Mouse (Mus musculus) gastrocnemius, postnatal 25 days (tissue): ENCODE data around the gene Med12. TPM values are rescaled to one million over a fixed set of nuclear protein-coding genes. Genes with fewer than 3 reads are reported as not detected.

Source experiments
- DNase-seq: peaks from one replicate; pipeline ENCODE4 v3.0.0; 2022
- long read RNA-seq, 2 experiments: library from polyadenylated mRNA; stranded (forward); transcript quantifications; one replicate each; pipeline ENCODE4 v2.0.0; 2021
- total RNA-seq, 2 experiments: library from RNA; stranded (reverse); gene quantifications; 1 replicate in 1 of 2; 2 replicates in 1 of 2; pipeline ENCODE4 v1.2.3; 2021

The Med12 gene
- total RNA-seq = 10 to 100 TPM; 15.4 to 15.6 TPM
- long read RNA-seq, experiment 1, full-length matches to known transcripts = 1 of 11 reads
- long read RNA-seq, experiment 1, partial matches to known transcripts = 6 of 11 reads
- long read RNA-seq, experiment 1, other reads (novel, unspliced or antisense) = 4 of 11 reads
- long read RNA-seq, experiment 2, full-length matches to known transcripts = 3 of 17 reads
- long read RNA-seq, experiment 2, partial matches to known transcripts = 9 of 17 reads
- long read RNA-seq, experiment 2, other reads (novel, unspliced or antisense) = 5 of 17 reads

DNA sequence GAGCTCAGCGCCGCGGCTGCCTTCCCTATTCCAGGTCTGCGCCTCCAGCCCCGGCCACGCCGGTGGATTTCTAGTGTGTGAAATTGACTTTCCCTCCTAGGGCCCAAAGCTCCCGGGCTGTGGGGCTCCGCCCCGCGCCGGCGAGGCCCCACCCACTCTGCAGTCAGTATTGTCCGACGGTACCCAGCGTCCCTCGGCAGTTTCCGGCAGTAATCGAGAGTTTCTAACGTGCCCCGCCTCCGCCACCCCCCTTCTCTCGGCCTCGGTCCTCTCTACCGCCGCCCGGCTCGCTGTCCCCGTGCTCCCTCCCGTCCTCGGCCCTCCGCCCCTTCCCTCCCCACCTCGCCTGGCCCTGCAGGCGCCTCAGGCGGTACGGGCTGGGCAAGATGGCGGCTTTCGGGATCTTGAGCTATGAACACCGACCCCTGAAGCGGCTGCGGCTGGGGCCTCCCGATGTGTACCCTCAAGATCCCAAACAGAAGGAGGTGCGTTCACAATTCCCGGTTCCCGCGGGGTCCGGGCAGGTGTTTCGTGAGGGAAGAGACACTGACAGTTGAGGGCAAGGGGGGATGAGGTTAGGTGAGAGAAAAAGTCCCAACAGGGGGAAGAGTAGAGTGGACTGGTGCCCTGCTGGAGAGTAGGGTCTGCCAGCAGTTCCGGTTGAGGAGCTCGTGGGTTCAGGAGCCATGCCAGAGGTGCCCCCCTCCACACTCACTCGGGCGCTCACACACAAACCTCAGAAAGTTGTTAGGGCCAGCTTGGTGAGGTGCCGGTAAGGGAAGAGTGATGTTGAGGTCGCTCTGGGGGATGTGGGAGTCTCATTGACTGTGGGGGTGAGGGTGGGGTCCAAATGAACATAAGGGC lies at the start of gene Med12:
TSS of gene Med12 (plus strand) at position 156 of the 864 bp plus-strand sequence.
- peak; percentile 94 for DNase-seq

GRCm38 (mm10) chrX:101245011-101245410 lies 28.8 kb upstream of the Med12 start:
- DNase-seq = no peak

GRCm38 (mm10) chrX:101253952-101254729 lies 19.7 kb upstream of the Med12 start, which contains the start of gene Foxo4:
Foxo4 (plus strand) TSS chrX:101254528.
- DNase-seq = peak; percentile 88

GRCm38 (mm10) chrX:101254740-101255139 lies 19.1 kb upstream of the Med12 start:
- no peak for DNase-seq

DNA sequence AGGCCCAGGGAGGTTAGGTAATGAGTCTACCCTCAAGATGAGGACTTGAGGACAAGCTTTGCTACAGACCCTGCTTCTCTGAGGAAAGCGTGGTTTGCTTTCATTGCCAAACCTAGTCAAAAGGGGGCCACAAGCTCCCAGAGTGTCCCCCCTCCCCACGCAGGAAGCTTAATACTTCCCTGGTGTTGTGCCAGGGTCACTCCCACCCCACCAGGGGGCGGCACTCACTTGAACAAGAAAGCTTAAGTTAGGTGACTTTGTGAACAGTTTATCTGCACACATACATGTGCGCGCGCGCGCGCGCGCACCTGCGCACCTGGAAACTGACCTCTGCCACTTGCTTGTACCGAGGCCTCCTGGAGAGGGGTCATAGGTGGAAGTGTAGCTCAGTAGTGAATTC lies 17.2 kb upstream of the Med12 start:
- no peak for DNase-seq

GRCm38 (mm10) chrX:101260441-101261325 lies 13.1 kb upstream of the Med12 start:
- no peak for DNase-seq

GRCm38 (mm10) chrX:101263892-101264291 lies 9.9 kb upstream of the Med12 start, which contains the start of gene Gm614:
Gm614 (minus strand) TSS chrX:101263992.
- DNase-seq = no peak

DNA sequence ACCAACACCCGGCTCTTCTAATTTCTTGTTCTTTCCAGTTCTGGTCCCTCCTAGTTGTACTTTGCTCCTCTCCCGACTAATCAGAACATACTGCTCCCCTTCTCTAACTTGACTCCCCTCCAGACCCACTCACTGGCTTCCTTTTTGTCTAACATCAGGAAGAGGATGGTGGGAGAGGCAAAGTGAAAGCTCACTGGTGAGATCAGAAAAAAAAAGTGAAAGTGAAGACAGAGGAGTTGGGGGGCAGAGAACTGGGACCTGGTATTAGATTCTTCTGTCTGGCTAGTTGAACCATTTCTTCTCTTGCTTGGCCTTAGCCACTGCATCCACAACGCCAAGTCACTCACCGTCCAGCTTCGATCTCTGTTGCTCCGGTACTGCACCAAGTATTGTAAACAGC lies 7.2 kb upstream of the Med12 start:
- DNase-seq = no peak

- no peak for DNase-seq
Measured at GRCm38 (mm10) chrX:101268025-101268754, 5.6 kb upstream of the Med12 start, which contains the start of gene Il2rg. Il2rg (minus strand) TSS chrX:101268255.

DNA sequence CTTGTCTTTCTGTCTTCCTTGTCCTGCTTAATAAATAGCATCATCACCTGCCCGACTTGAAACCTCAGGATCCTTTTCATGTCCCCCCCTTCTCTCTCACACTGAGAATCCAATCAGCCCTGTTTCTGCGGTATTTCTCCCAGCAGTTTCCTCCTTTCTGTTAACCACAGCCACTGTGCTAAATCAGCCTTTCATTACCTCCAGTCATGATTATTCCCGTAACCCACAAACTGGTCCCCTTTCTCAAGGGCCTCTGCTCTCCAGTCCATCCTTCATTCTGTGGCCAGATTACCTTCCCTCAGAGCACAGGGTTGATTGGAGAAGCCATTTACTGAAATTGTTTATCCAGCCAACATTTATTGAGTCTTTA lies 5.1 kb upstream of the Med12 start, which contains the start of gene Gm20489:
TSS of gene Gm20489 (minus strand) at position 269 of the 370 bp plus-strand sequence.
- no peak for DNase-seq

- no peak for DNase-seq
Measured at GRCm38 (mm10) chrX:101273410-101273809, 420 bp upstream of the Med12 start.

DNA sequence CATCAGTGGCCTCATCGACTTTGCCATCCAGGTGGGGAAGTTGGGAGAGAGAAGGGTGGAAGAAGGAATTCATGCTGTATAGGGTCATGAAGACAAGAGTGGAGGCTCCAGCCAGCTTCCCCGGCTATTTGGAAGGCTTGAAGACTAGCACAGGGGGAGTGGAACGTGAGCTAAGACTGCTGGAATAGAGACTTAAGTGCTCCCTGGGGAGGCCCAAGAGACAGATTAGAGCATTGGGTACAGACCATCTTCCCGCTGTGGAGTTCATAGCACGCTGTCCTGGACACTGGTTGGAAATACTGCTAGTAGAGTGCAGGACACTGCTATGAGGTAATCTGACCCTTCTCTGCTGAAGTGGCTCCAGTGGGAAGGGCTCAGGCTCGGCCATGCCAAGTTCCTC lies 9.0 kb downstream of the Med12 start:
- DNase-seq = no peak

DNA sequence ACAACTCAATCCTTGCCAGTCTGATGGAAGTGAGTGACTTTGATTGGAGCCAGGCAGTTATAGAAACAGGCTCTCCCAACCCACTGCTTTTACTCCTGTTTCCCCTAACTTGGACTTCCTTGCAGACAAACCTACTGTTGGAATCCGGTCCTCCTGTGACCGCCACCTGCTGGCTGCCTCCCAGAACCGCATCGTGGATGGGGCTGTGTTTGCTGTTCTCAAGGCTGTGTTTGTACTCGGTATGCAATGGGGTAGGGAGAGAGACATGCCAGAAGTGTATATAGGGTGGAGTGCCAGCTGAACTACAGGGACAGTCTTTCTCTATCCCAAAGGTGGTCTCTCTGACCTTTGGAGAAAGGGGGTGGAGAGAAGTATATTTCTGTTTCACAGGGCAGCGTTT lies 11.7 kb downstream of the Med12 start:
- DNase-seq = no peak

GRCm38 (mm10) chrX:101285953-101286670 lies 12.3 kb downstream of the Med12 start:
- no peak for DNase-seq

DNA sequence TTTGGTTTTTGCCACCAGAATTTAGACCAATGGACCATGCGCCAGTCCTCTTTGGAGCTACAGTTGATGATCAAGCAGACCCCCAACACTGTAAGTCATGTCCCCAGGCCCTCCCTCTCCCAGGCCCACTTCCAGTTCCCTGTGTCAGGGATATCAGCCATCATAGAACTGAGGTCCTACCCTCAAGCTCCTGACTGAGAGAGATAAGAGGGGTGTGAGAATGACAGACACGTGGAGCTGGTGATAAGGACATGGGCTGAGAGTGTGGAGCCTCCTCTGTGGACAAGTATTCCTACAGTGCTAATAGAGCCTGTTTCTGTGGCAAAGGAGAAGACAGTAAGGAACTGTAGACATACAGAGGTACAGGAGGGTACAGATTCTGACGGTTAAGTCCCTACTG lies 13.7 kb downstream of the Med12 start:
- DNase-seq = no peak

DNA sequence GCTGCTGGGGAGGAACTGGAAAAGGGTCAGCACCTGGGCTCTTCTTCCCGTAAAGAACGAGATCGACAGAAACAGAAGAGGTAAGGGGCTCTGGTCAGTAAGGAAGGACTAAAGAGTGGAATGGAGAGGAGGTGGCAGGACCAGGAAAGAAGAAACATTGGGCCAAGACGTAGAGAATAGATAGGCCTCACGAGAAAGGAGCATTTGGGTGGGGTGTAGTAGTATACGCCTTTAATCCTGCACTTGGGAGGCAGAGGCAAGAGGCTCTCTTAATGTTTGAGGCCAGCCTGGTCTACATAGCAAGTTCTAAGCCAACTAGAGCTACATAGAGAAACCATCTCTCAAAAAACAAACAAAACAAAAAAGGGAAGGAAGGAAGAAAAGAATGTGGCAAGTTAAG lies 14.6 kb downstream of the Med12 start:
- DNase-seq = no peak

DNA sequence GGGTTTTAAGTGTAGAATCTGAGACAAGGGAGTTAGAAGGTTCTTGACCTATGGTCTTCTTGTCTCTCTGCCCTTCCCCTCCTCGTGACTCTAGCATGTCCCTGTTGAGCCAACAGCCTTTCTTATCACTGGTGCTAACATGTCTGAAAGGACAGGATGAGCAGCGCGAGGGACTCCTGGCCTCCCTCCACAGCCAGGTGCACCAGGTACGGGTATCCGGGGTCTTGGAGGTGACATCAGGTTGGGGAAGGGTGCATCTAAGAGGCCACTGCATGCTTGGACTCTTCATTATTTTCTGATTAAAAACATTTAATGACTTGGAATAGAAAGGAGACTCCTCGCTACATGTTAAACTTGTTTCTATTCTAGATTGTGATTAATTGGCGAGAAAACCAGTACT lies 15.2 kb downstream of the Med12 start:
- DNase-seq = no peak

DNA sequence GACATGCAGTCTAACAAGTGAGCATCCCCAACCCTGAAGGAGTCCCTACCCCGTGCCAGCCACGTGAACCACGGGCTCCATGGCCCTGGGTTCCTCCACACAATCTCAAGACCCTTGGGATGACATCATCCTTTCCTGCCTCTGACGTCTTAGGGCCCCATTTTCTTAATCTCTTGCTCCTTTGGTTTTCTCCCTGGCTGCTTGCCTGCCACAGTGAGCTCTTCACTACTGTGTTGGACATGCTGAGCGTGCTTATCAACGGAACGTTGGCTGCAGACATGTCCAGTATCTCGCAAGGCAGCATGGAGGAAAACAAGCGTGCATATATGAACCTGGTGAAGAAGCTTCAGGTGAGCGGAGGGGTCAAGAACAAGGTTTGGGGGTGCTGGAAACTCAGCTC lies 16.3 kb downstream of the Med12 start:
- DNase-seq = no peak

GRCm38 (mm10) chrX:101299055-101299454 lies 25.2 kb downstream of the Med12 start, which contains the start of gene Nlgn3:
Nlgn3 (plus strand) TSS chrX:101299168.
- DNase-seq = no peak
